Mouse (Mus musculus) hindbrain, embryonic 11.5 days (tissue): ENCODE measurements around the gene Mrtfa. TPM values are rescaled to one million over a fixed set of nuclear protein-coding genes. Genes with fewer than 3 reads are reported as not detected.

Experiments
- ATAC-seq: fragments of 200-750 bp; cut with Nextera tagmentation; 2 replicates; pipeline ENCODE4 v1.8.0; 2017; ENCODE audit warnings: mild to moderate bottlenecking, moderate TSS enrichment, moderate library complexity; ENCODE audit not compliant: low FRiP score
- DNase-seq: peaks from one replicate; pipeline ENCODE4 v3.0.0-alpha.2; 2015; ENCODE audit warnings: low spot score
- H3K27ac ChIP-seq: fragments of 300-500 bp; sonication (generic); 2 replicates; pipeline ENCODE4 v1.5.1; 2014; ENCODE audit warnings: mild to moderate bottlenecking, low read depth, low read length
- H3K27me3 ChIP-seq: fragments of 300-500 bp; sonication (generic); 2 replicates; pipeline ENCODE4 v1.6.1; 2014; ENCODE audit warnings: mild to moderate bottlenecking, low read length, moderate library complexity, mixed read lengths; ENCODE audit not compliant: control insufficient read depth, insufficient read depth
- H3K36me3 ChIP-seq: fragments of 300-500 bp; sonication (generic); 2 replicates; pipeline ENCODE4 v1.6.1; 2014; ENCODE audit warnings: mild to moderate bottlenecking, low read length, moderate library complexity, mixed read lengths; ENCODE audit not compliant: control insufficient read depth, insufficient read depth
- H3K4me1 ChIP-seq: fragments of 300-500 bp; sonication (generic); replicated peaks from 2 replicates; pipeline ENCODE4 v1.6.1; 2014; ENCODE audit warnings: low read length, mixed read lengths; ENCODE audit not compliant: control insufficient read depth, insufficient read depth
- H3K4me2 ChIP-seq: fragments of 300-500 bp; sonication (generic); replicated peaks from 2 replicates; pipeline ENCODE4 v1.6.1; 2014; ENCODE audit warnings: mild to moderate bottlenecking, low read depth, low read length
- H3K4me3 ChIP-seq: fragments of 300-500 bp; sonication (generic); 2 replicates; pipeline ENCODE4 v1.5.1; 2014; ENCODE audit warnings: low read depth, low read length
- H3K9ac ChIP-seq: fragments of 300-500 bp; sonication (generic); 2 replicates; pipeline ENCODE4 v1.6.1; 2014; ENCODE audit warnings: low read depth, low read length
- H3K9me3 ChIP-seq: fragments of 300-500 bp; sonication (generic); 2 replicates; pipeline ENCODE4 v1.6.1; 2016; ENCODE audit warnings: low read length; ENCODE audit not compliant: control insufficient read depth
- WGBS: fragments of 180-500 bp; shearing (Covaris S2); extraction: QIAGEN DNeasy Blood & Tissue Kit; methylation state at CpG from one replicate; pipeline ENCODE4 v1.1.7; 2014; 5-methylcytosine and 5-hydroxymethylcytosine counted together
- polyA plus RNA-seq: library from polyadenylated mRNA; unstranded; fragments of >200 nt; fragmentation: Nextera tagmentation; extraction: Ambion mirVana; gene quantifications from 2 replicates; pipeline ENCODE4 v1.2.1, GENCODE M21; 2014

The Mrtfa gene
- polyA plus RNA-seq, 1 experiment from 2014 or later: 31.9 TPM

GRCm38 (mm10) chr15:81129970-81130369, 60.6 kb downstream of the Mrtfa start:
- no peak overlapping the region for H3K9ac ChIP-seq
- no peak overlapping the region for H3K4me3 ChIP-seq
- H3K9me3 ChIP-seq: no peaks in the 10 kb centered on the region
- H3K4me1 ChIP-seq: no peaks in the 10 kb centered on the region
- no peak overlapping the region for H3K27ac ChIP-seq
- WGBS: 89% methylated on average over 8 of the region's 8 CpGs
- no peak for DNase-seq
- no peak for ATAC-seq
- no peak overlapping the region for H3K4me2 ChIP-seq
- no peaks in the 10 kb centered on the region for H3K36me3 ChIP-seq
- H3K27me3 ChIP-seq: no peaks in the 10 kb centered on the region

DNA sequence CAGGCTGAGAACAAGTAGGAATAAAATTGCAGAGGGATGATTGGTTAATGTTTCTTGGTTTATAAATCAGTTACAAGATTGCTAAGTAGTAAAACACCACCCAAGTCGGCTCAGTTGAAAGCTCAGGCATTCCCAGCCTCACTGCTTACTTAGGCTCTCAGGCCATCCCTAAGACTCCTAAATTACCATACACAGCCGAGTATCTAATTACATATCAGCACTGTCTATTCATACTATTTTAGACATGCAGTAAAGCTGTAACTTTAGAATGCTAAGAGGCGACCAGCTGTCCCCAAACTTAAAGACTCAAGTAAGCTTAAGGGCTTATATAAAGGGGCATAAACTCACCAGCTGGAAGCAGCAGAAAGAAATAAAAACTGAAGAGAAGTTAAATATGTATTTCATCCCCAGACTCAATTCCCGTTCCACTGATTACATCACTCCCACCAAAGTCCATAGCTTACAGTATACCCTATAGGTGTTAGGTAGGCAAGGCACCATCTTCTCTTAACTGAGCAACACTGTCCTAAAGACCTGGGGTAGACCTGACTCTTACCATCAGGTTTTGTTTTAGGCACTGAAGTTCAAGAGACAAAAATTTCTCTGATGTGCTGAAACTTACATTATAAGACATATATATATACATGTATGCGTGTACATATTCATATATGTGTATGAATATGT, 62.3 kb downstream of the Mrtfa start:
- H3K27ac ChIP-seq: no peak overlapping the region
- H3K9me3 ChIP-seq: no peaks in the 10 kb centered on the region
- no peaks in the 10 kb centered on the region for H3K4me1 ChIP-seq
- no peak overlapping the region for H3K9ac ChIP-seq
- no peaks in the 10 kb centered on the region for H3K36me3 ChIP-seq
- ATAC-seq (no peak), DNase-seq (no peak)
- H3K27me3 ChIP-seq: no peaks in the 10 kb centered on the region
- no peak overlapping the region for H3K4me2 ChIP-seq
- no peak overlapping the region for H3K4me3 ChIP-seq
- WGBS: 81% methylated on average over 5 of the region's 5 CpGs

- H3K36me3 ChIP-seq: no peaks in the 10 kb centered on the region
- H3K9me3 ChIP-seq: no peaks in the 10 kb centered on the region
- peaks cover 2% of the 10 kb centered on the region; the same call in 1 of the 2 replicates for H3K4me1 ChIP-seq
- H3K27me3 ChIP-seq: no peaks in the 10 kb centered on the region
- no peak overlapping the region for H3K27ac ChIP-seq
- WGBS: 97% methylated on average over 2 of the region's 2 CpGs
- H3K4me3 ChIP-seq: no peak overlapping the region
- H3K4me2 ChIP-seq: no peak overlapping the region
- DNase-seq (no peak), ATAC-seq (no peak)
- H3K9ac ChIP-seq: no peak overlapping the region
These were observed 66.3 kb downstream of the Mrtfa start for GRCm38 (mm10) chr15:81124282-81124681.

DNA sequence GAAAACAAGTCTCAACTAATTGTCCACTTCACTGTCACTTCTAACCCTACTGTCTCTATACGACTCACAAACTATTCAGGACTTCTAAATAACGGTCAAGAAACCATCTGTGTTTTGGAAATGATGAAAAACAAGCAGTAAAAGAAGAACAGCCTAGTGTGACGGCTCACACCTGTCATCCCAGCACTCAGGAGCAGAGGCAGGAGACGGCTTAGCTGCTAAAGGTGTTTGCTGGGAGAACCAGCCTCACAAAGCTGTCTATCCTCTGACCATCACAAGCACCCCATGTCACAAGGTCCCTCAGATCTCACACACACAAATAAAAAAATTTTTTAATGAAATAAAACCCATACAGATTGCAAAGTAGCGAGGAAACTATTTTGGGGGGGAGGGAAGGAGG, 67.4 kb downstream of the Mrtfa start:
- no peak for ATAC-seq
- H3K4me2 ChIP-seq: no peak overlapping the region
- H3K9ac ChIP-seq: no peak overlapping the region
- no peaks in the 10 kb centered on the region for H3K27me3 ChIP-seq
- no peaks in the 10 kb centered on the region for H3K36me3 ChIP-seq
- peaks cover 2% of the 10 kb centered on the region; the same call in 1 of the 2 replicates for H3K4me1 ChIP-seq
- WGBS: 83% methylated on average over 5 of the region's 5 CpGs
- H3K4me3 ChIP-seq: no peak overlapping the region
- H3K27ac ChIP-seq: no peak overlapping the region
- no peaks in the 10 kb centered on the region for H3K9me3 ChIP-seq
- DNase-seq: no peak

DNA sequence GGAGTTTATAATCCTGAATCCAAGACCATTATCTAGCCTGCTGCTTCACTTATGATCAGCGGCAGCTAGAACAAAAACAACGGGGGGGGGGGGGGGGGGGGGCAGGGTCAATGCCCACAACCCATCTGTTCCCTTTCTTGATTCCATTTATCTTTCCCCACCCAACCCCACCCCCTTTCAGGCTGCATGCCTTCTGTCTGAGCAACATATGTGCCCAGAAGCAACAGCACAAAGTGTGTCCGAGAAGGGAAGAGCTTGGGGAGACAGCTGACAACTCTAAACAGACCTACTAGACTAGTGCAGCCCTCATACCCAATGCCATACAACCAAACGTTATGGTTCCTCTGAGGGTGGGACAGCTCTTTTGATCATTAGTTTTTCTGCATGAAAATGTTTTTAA, 68.0 kb downstream of the Mrtfa start:
- ATAC-seq (peak; percentile 73), DNase-seq (peak; percentile 26)
- Histone ChIP-seq H3K4me2 (no peak overlapping the region), H3K4me3 (no peak overlapping the region), H3K4me1 (peaks cover 2% of the 10 kb centered on the region; the same call in 1 of the 2 replicates), H3K27me3 (no peaks in the 10 kb centered on the region), H3K9ac (no peak overlapping the region), H3K36me3 (no peaks in the 10 kb centered on the region), H3K27ac (peak overlapping the region; percentile 64), H3K9me3 (no peaks in the 10 kb centered on the region)
- 33% methylated on average over 4 of the region's 4 CpGs for WGBS

GRCm38 (mm10) chr15:81122078-81122477, 68.5 kb downstream of the Mrtfa start:
- Histone ChIP-seq H3K27ac (peak overlapping the region; percentile 64), H3K9ac (no peak overlapping the region), H3K4me3 (no peak overlapping the region), H3K4me1 (peaks cover 2% of the 10 kb centered on the region; the same call in 1 of the 2 replicates), H3K36me3 (no peaks in the 10 kb centered on the region), H3K9me3 (no peaks in the 10 kb centered on the region), H3K27me3 (no peaks in the 10 kb centered on the region), H3K4me2 (no peak overlapping the region)
- 60% methylated on average over 2 of the region's 2 CpGs for WGBS
- DNase-seq (peak; percentile 21), ATAC-seq (no peak; the same call in 1 of the 2 replicates)

- no peak for ATAC-seq
- Histone ChIP-seq H3K9ac (no peak overlapping the region), H3K4me2 (no peak overlapping the region), H3K36me3 (no peaks in the 10 kb centered on the region), H3K4me1 (peaks cover 2% of the 10 kb centered on the region; the same call in 1 of the 2 replicates), H3K4me3 (no peak overlapping the region), H3K27me3 (no peaks in the 10 kb centered on the region), H3K27ac (no peak overlapping the region), H3K9me3 (no peaks in the 10 kb centered on the region)
- no peak for DNase-seq
- 81% methylated on average over 7 of the region's 7 CpGs for WGBS
These were observed 69.6 kb downstream of the Mrtfa start for GRCm38 (mm10) chr15:81120946-81121345.

DNA sequence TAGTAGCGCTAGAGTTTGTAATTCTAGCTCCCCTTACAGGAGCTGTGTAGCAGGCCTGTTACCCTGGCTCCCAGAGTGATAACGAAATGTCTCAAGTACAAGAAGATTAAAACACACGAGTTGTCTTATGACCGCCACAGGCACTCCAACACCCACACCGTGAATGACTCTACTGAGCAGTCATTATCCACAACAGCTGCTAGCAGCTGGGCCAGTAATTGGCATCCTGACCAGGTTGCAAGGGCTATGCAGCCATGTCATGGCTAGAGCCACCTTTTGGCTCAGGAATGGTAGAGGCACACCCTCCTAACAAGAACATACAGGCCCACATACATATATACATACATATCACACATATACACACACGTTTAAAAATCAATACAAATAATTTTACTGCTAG, 70.4 kb downstream of the Mrtfa start:
- WGBS: 83% methylated on average over 6 of the region's 6 CpGs
- Histone ChIP-seq H3K27ac (no peak overlapping the region), H3K36me3 (no peaks in the 10 kb centered on the region), H3K4me1 (peaks cover 2% of the 10 kb centered on the region; the same call in 1 of the 2 replicates), H3K4me3 (no peak overlapping the region), H3K9me3 (no peaks in the 10 kb centered on the region), H3K9ac (no peak overlapping the region), H3K4me2 (no peak overlapping the region), H3K27me3 (no peaks in the 10 kb centered on the region)
- ATAC-seq (no peak), DNase-seq (no peak)

DNA sequence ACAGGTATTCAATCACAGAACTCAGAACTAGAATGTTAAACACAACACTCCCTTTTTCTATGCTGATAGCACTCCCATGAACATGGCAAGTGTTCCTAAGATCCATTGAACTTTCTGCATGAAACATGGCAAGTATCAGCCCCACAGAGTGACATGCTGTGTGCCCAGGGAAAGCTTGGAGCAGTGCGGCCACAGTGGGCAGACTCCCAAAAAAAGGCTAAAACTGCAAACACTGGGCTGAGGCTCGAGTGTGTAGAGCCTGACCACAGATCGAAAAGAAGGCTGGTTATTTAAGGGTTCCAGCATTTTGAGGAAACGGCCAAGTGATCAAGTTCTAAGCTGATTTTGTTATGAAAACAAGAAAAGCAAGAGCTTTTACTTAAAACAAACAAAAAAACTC, 72.3 kb downstream of the Mrtfa start:
- ATAC-seq: no peak
- H3K4me1 ChIP-seq: peaks cover 2% of the 10 kb centered on the region; the same call in 1 of the 2 replicates
- no peak overlapping the region for H3K9ac ChIP-seq
- WGBS: 91% methylated on average over 4 of the region's 4 CpGs
- H3K4me2 ChIP-seq: no peak overlapping the region
- no peaks in the 10 kb centered on the region for H3K9me3 ChIP-seq
- H3K4me3 ChIP-seq: no peak overlapping the region
- H3K36me3 ChIP-seq: no peaks in the 10 kb centered on the region
- H3K27ac ChIP-seq: no peak overlapping the region
- H3K27me3 ChIP-seq: no peaks in the 10 kb centered on the region
- no peak for DNase-seq
